Mouse (Mus musculus) kidney, embryonic 16.5 days (tissue): ENCODE data around the gene Acsm2. TPM values are rescaled to one million over a fixed set of nuclear protein-coding genes. Genes with fewer than 3 reads are reported as not detected.

Experiments used
- ATAC-seq: fragments of 200-750 bp; cut with Nextera tagmentation; 2 replicates; pipeline ENCODE4 v1.8.0; 2017; ENCODE audit warnings: moderate TSS enrichment; ENCODE audit not compliant: low FRiP score, low TSS enrichment
- H3K27ac ChIP-seq: fragments of 300-500 bp; sonication (generic); 2 replicates; pipeline ENCODE4 v1.5.1; 2014; ENCODE audit warnings: low read length
- H3K27me3 ChIP-seq: fragments of 300-500 bp; sonication (generic); 2 replicates; pipeline ENCODE4 v1.6.1; 2014; ENCODE audit warnings: low read length, control low read depth, mixed read lengths; ENCODE audit not compliant: insufficient read depth
- H3K36me3 ChIP-seq: fragments of 300-500 bp; sonication (generic); 2 replicates; pipeline ENCODE4 v1.6.1; 2014; ENCODE audit warnings: low read length, control low read depth, mixed read lengths; ENCODE audit not compliant: insufficient read depth
- H3K4me1 ChIP-seq: fragments of 300-500 bp; sonication (generic); 2 replicates; pipeline ENCODE4 v1.6.1; 2014; ENCODE audit warnings: low read length, control low read depth, mixed read lengths; ENCODE audit not compliant: insufficient read depth
- H3K4me2 ChIP-seq: fragments of 300-500 bp; sonication (generic); replicated peaks from 2 replicates; pipeline ENCODE4 v1.6.1; 2014; ENCODE audit warnings: low read depth, low read length
- H3K4me3 ChIP-seq: fragments of 300-500 bp; sonication (generic); 2 replicates; pipeline ENCODE4 v1.5.1; 2014; ENCODE audit warnings: mild to moderate bottlenecking, low read length
- H3K9ac ChIP-seq: fragments of 300-500 bp; sonication (generic); replicated peaks from 2 replicates; pipeline ENCODE4 v1.6.1; 2014; ENCODE audit warnings: low read length
- H3K9me3 ChIP-seq: fragments of 300-500 bp; sonication (generic); 2 replicates; pipeline ENCODE4 v1.6.1; 2016; ENCODE audit warnings: low read length, control low read depth
- WGBS: fragments of 180-500 bp; shearing (Covaris S2); extraction: QIAGEN DNeasy Blood & Tissue Kit; methylation state at CpG from one replicate; pipeline ENCODE4 v1.1.7; 2014; 5-methylcytosine and 5-hydroxymethylcytosine counted together
- polyA plus RNA-seq: library from polyadenylated mRNA; unstranded; fragments of >200 nt; fragmentation: Nextera tagmentation; extraction: Ambion mirVana; gene quantifications from 2 replicates; pipeline ENCODE4 v1.2.1, GENCODE M21; 2015

Gene Acsm2
- polyA plus RNA-seq, 1 experiment from 2014 or later: 59.8 TPM

GRCm38 (mm10) chr7:119604903-119605483 is 50.9 kb downstream of the Acsm2 start:
- H3K4me2 ChIP-seq: no peak overlapping the region
- H3K27me3 ChIP-seq: no peaks in the 10 kb centered on the region
- H3K36me3 ChIP-seq: no peaks in the 10 kb centered on the region
- no peaks in the 10 kb centered on the region for H3K9me3 ChIP-seq
- peak; percentile 96 for ATAC-seq
- 68% methylated on average over 2 of the region's 2 CpGs for WGBS
- H3K9ac ChIP-seq: no peak overlapping the region
- H3K4me1 ChIP-seq: no peaks in the 10 kb centered on the region
- no peak overlapping the region for H3K4me3 ChIP-seq
- H3K27ac ChIP-seq: peak overlapping the region; percentile 37; the same call in 1 of the 2 replicates

- ATAC-seq: no peak
- 68% methylated on average over 9 of the region's 9 CpGs for WGBS
- Histone ChIP-seq H3K27me3 (no peaks in the 10 kb centered on the region), H3K36me3 (no peaks in the 10 kb centered on the region), H3K4me2 (no peak overlapping the region), H3K27ac (0 out of 2 replicates have a peak overlapping the region, but pooled peaks have one; percentile 60), H3K9ac (no peak overlapping the region), H3K4me1 (no peaks in the 10 kb centered on the region), H3K9me3 (no peaks in the 10 kb centered on the region), H3K4me3 (no peak overlapping the region)
Observed at GRCm38 (mm10) chr7:119605926-119606663, 52.0 kb downstream of the Acsm2 start.

- Histone ChIP-seq H3K4me3 (no peak within 1 kb of the TSS), H3K4me2 (no peak within 1 kb of the TSS), H3K9me3 (no peaks in the 10 kb centered on the region), H3K27ac (0 out of 2 replicates have a peak within 1 kb of the TSS, but pooled peaks have one; percentile 60), H3K9ac (no peak within 1 kb of the TSS), H3K36me3 (no peaks in the 10 kb centered on the region), H3K27me3 (no peaks in the 10 kb centered on the region), H3K4me1 (no peaks in the 10 kb centered on the region)
- ATAC-seq: no peak
- WGBS: 69% methylated on average over 5 of the region's 5 CpGs
Observed at GRCm38 (mm10) chr7:119606664-119607076, 52.5 kb downstream of the Acsm2 start, which contains the start of gene Acsm1. Gene Acsm1, plus strand, starts transcription at chr7:119607026.

- H3K9ac ChIP-seq: no peak overlapping the region
Observed at GRCm38 (mm10) chr7:119607796-119608515, 53.8 kb downstream of the Acsm2 start.

GRCm38 (mm10) chr7:119616531-119616930 is 62.4 kb downstream of the Acsm2 start:
- Histone ChIP-seq H3K9ac (no peak overlapping the region), H3K4me3 (no peak overlapping the region), H3K4me1 (no peaks in the 10 kb centered on the region), H3K4me2 (no peak overlapping the region), H3K36me3 (no peaks in the 10 kb centered on the region), H3K27ac (no peak overlapping the region), H3K27me3 (no peaks in the 10 kb centered on the region), H3K9me3 (no peaks in the 10 kb centered on the region)
- 0 out of 2 replicates have a peak, but pooled peaks have one; percentile 4 for ATAC-seq
- WGBS: 25% methylated on average over 1 of the region's 1 CpGs

More at GRCm38 (mm10) chr7:119607796-119608515, 53.8 kb downstream of the Acsm2 start:
- no peak overlapping the region for H3K4me3 ChIP-seq
- H3K36me3 ChIP-seq: no peaks in the 10 kb centered on the region
- H3K27me3 ChIP-seq: no peaks in the 10 kb centered on the region
- 70% methylated on average over 9 of the region's 9 CpGs for WGBS
- no peaks in the 10 kb centered on the region for H3K4me1 ChIP-seq
- no peak overlapping the region for H3K27ac ChIP-seq
- ATAC-seq: no peak
- H3K9me3 ChIP-seq: no peaks in the 10 kb centered on the region
- no peak overlapping the region for H3K4me2 ChIP-seq

- no peaks in the 10 kb centered on the region for H3K4me1 ChIP-seq
- no peaks in the 10 kb centered on the region for H3K9me3 ChIP-seq
- 85% methylated on average over 6 of the region's 6 CpGs for WGBS
- H3K4me3 ChIP-seq: no peak overlapping the region
- peak; percentile 19; the same call in 1 of the 2 replicates for ATAC-seq
- H3K4me2 ChIP-seq: no peak overlapping the region
- no peak overlapping the region for H3K27ac ChIP-seq
- no peaks in the 10 kb centered on the region for H3K27me3 ChIP-seq
- H3K36me3 ChIP-seq: no peaks in the 10 kb centered on the region
- H3K9ac ChIP-seq: no peak overlapping the region
Observed at GRCm38 (mm10) chr7:119617593-119617992, 63.5 kb downstream of the Acsm2 start.

GRCm38 (mm10) chr7:119618209-119618935 is 64.2 kb downstream of the Acsm2 start:
- Histone ChIP-seq H3K4me1 (no peaks in the 10 kb centered on the region), H3K4me3 (no peak overlapping the region), H3K27me3 (no peaks in the 10 kb centered on the region), H3K9me3 (no peaks in the 10 kb centered on the region), H3K27ac (no peak overlapping the region), H3K36me3 (no peaks in the 10 kb centered on the region), H3K4me2 (no peak overlapping the region), H3K9ac (no peak overlapping the region)
- 39% methylated on average over 4 of the region's 4 CpGs for WGBS
- ATAC-seq: no peak

GRCm38 (mm10) chr7:119620157-119620556 is 66.0 kb downstream of the Acsm2 start:
- no peaks in the 10 kb centered on the region for H3K4me1 ChIP-seq
- H3K4me2 ChIP-seq: no peak overlapping the region
- no peaks in the 10 kb centered on the region for H3K36me3 ChIP-seq
- H3K27me3 ChIP-seq: no peaks in the 10 kb centered on the region
- H3K4me3 ChIP-seq: no peak overlapping the region
- no peak for ATAC-seq
- no peak overlapping the region for H3K9ac ChIP-seq
- H3K9me3 ChIP-seq: no peaks in the 10 kb centered on the region
- H3K27ac ChIP-seq: no peak overlapping the region

GRCm38 (mm10) chr7:119638773-119639172 is 84.6 kb downstream of the Acsm2 start:
- H3K9me3 ChIP-seq: no peaks in the 10 kb centered on the region
- ATAC-seq: no peak
- no peaks in the 10 kb centered on the region for H3K36me3 ChIP-seq
- H3K27ac ChIP-seq: no peak overlapping the region
- H3K4me1 ChIP-seq: no peaks in the 10 kb centered on the region
- no peak overlapping the region for H3K4me3 ChIP-seq
- no peak overlapping the region for H3K4me2 ChIP-seq
- H3K9ac ChIP-seq: no peak overlapping the region
- H3K27me3 ChIP-seq: no peaks in the 10 kb centered on the region
